Mouse (Mus musculus) heart, embryonic 13.5 days (tissue): ENCODE results near the gene Prpf38b. TPM values are rescaled to one million over a fixed set of nuclear protein-coding genes. Genes with fewer than 3 reads are reported as not detected.
A peak's percentile ranks its signal among the peaks of the same experiment; 100 is the strongest.
"Not testable (repeated sequence)": the region's sequence is repeated elsewhere in the genome, so short reads cannot be mapped to it uniquely, and the experiment has no call there.

ENCODE experiments used
- ATAC-seq: fragments of 200-750 bp; cut with Nextera tagmentation; 2 replicates; pipeline ENCODE4 v1.8.0; 2017; ENCODE audit warnings: moderate TSS enrichment; ENCODE audit not compliant: insufficient number of reproducible peaks, low FRiP score, low TSS enrichment; ENCODE audit errors: extremely low read depth
- H3K27ac ChIP-seq: fragments of 300-500 bp; sonication (generic); replicated peaks from 2 replicates; pipeline ENCODE4 v1.5.1; 2015; ENCODE audit warnings: moderate library complexity, mild to moderate bottlenecking, inconsistent platforms
- H3K27me3 ChIP-seq: fragments of 300-500 bp; sonication (generic); replicated peaks from 2 replicates; pipeline ENCODE4 v1.6.1; 2015; ENCODE audit warnings: mild to moderate bottlenecking, inconsistent platforms
- H3K36me3 ChIP-seq: fragments of 300-500 bp; sonication (generic); 2 replicates; pipeline ENCODE4 v1.6.1; 2015; ENCODE audit warnings: mild to moderate bottlenecking, inconsistent platforms
- H3K4me1 ChIP-seq: fragments of 300-500 bp; sonication (generic); 2 replicates; pipeline ENCODE4 v1.6.1; 2015; ENCODE audit warnings: inconsistent platforms
- H3K4me2 ChIP-seq: fragments of 300-500 bp; sonication (generic); 2 replicates; pipeline ENCODE4 v1.6.1; 2015; ENCODE audit warnings: inconsistent platforms, mild to moderate bottlenecking, moderate library complexity
- H3K4me3 ChIP-seq: fragments of 300-500 bp; sonication (generic); 2 replicates; pipeline ENCODE4 v1.5.1; 2015; ENCODE audit warnings: moderate library complexity, mild to moderate bottlenecking, inconsistent platforms
- H3K9ac ChIP-seq: fragments of 300-500 bp; sonication (generic); 2 replicates; pipeline ENCODE4 v1.6.1; 2015; ENCODE audit warnings: inconsistent platforms, mild to moderate bottlenecking, moderate library complexity
- H3K9me3 ChIP-seq: fragments of 300-500 bp; sonication (generic); 2 replicates; pipeline ENCODE4 v1.6.1; 2016; ENCODE audit warnings: inconsistent platforms
- WGBS: fragments of 180-500 bp; shearing (Covaris S2); methylation state at CpG from one replicate; pipeline ENCODE4 v1.1.7; 2015; ENCODE audit warnings: mixed read lengths; 5-methylcytosine and 5-hydroxymethylcytosine counted together
- polyA plus RNA-seq: library from polyadenylated mRNA; unstranded; fragments of >200 nt; fragmentation: Nextera tagmentation; extraction: Ambion mirVana; gene quantifications from 2 replicates; pipeline ENCODE4 v1.2.1, GENCODE M21; 2015

Prpf38b gene
- polyA plus RNA-seq, 1 experiment from 2014 or later, result 49.0 TPM

DNA sequence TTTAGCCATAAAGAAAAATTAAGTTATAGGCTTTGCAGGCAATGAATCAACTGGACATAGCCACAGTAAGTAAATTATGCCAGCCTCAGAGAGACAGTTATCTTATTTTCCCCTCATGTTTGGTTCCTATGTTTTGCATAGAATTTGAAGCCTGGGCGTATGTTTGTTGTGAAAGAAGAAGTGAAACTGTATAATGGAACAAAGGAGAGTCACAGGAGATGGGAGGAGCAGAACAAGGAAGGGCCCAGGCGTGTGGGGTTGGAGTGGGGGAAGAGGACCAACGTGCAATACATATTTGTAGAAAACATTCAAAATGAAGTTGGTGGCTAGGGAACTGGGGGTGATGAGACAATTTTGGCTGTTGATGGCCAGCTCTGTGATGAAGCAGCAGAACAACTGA lies 11.4 kb downstream of the Prpf38b start:
- Histone ChIP-seq H3K4me3 (no peak overlapping the region), H3K9ac (no peak overlapping the region), H3K4me2 (no peak overlapping the region), H3K27me3 (no peaks in the 10 kb centered on the region), H3K4me1 (no peaks in the 10 kb centered on the region), H3K9me3 (no peaks in the 10 kb centered on the region), H3K27ac (no peak overlapping the region), H3K36me3 (peaks cover 53% of the 10 kb centered on the region)
- no peak for ATAC-seq
- WGBS, result 85% methylated on average over 3 of the region's 3 CpGs

- H3K9me3 ChIP-seq, result no peaks in the 10 kb centered on the region
- H3K36me3 ChIP-seq, result peaks cover 38% of the 10 kb centered on the region
- no peak overlapping the region for H3K4me3 ChIP-seq
- no peak overlapping the region for H3K27ac ChIP-seq
- WGBS, result 94% methylated on average over 4 of the region's 4 CpGs
- no peaks in the 10 kb centered on the region for H3K4me1 ChIP-seq
- H3K4me2 ChIP-seq, result no peak overlapping the region
- no peaks in the 10 kb centered on the region for H3K27me3 ChIP-seq
- H3K9ac ChIP-seq, result no peak overlapping the region
- ATAC-seq, result no peak
Measured at GRCm38 (mm10) chr3:108898640-108899039, 12.9 kb downstream of the Prpf38b start.

DNA sequence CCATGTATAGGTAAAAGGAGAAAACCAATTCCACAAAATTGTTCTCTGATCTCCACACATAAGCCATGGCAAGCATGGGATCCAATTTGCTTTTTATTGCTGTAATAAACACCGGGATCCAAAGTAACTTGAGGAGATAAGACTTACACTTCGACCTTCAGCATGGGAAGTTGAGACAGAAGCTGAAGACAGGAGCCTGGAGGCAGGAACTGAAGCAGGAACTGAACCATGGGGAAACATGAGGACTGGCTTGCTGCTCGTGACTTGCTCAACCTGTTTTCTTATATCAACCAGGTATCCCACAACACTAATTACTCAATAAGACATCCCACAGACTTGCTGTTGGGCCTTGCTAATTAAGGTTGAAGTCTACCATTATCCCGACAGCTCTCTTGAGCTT lies 18.6 kb downstream of the Prpf38b start:
- no peak overlapping the region for H3K4me2 ChIP-seq
- no peak overlapping the region for H3K27ac ChIP-seq
- H3K9me3 ChIP-seq, result no peaks in the 10 kb centered on the region
- H3K27me3 ChIP-seq, result no peaks in the 10 kb centered on the region
- no peaks in the 10 kb centered on the region for H3K4me1 ChIP-seq
- WGBS, result 59% methylated on average over 4 of the region's 4 CpGs
- no peaks in the 10 kb centered on the region for H3K36me3 ChIP-seq
- no peak for ATAC-seq
- H3K4me3 ChIP-seq, result no peak overlapping the region
- no peak overlapping the region for H3K9ac ChIP-seq

- Histone ChIP-seq H3K4me1 (peaks cover 2% of the 10 kb centered on the region), H3K36me3 (no peaks in the 10 kb centered on the region), H3K27ac (no peak overlapping the region), H3K4me3 (no peak overlapping the region), H3K27me3 (no peaks in the 10 kb centered on the region), H3K9ac (no peak overlapping the region), H3K4me2 (no peak overlapping the region), H3K9me3 (no peaks in the 10 kb centered on the region)
- ATAC-seq, result no peak
- 69% methylated on average over 1 of the region's 1 CpGs for WGBS
Measured at GRCm38 (mm10) chr3:108892080-108892479, 19.4 kb downstream of the Prpf38b start.

DNA sequence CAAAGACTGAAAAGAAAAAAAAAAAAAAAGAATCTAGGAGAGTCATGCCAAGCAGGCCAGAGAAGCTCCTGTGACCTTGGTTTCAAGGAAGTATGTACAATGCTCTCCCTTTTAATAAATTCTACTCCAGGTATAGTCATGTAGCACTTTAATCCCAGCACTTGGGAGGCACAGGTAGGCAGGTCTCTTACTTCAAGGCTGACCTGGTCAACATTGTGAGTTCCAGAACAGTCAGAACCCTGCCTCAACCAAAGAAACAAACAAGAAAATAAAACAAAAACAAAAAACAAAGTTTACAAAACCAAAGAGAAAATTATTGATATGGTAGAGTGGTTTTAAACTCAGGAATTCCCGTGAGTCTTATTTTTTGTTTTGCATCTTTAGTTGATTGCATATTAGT lies 21.6 kb downstream of the Prpf38b start, which contains the start of gene Fndc7:
Gene Fndc7 (minus strand): TSS at position 101 of the 400 bp plus-strand sequence.
- H3K27ac ChIP-seq, result no peak within 1 kb of the TSS
- no peak for ATAC-seq
- WGBS, result 95% methylated on average over 1 of the region's 1 CpGs

DNA sequence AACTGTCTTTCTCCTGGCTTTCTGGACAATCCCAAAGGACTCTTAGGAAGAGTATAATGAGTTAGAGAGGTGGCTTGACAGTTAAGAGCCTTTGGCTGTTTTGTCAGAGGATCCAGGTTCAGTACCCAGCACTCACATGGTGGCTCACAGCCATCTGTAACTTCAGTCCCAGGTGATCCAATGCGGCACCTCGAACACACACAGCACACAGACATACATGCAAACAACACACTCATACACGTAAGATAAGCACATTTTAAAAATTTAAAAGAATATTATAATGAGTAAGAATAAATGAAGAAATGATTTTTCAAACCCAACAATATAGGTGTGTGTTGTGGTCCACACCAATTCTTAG lies 23.9 kb downstream of the Prpf38b start:
- H3K9ac ChIP-seq, result no peak overlapping the region
- H3K27ac ChIP-seq, result no peak overlapping the region
- H3K9me3 ChIP-seq, result no peaks in the 10 kb centered on the region
- ATAC-seq, result no peak
- H3K4me1 ChIP-seq, result peaks cover 36% of the 10 kb centered on the region
- H3K4me3 ChIP-seq, result no peak overlapping the region
- no peaks in the 10 kb centered on the region for H3K27me3 ChIP-seq
- WGBS, result 85% methylated on average over 3 of the region's 3 CpGs
- H3K4me2 ChIP-seq, result no peak overlapping the region
- no peaks in the 10 kb centered on the region for H3K36me3 ChIP-seq

More for the DNA sequence above, 21.6 kb downstream of the Prpf38b start, which contains the start of gene Fndc7:
- Histone ChIP-seq H3K9ac (no peak within 1 kb of the TSS), H3K4me2 (no peak within 1 kb of the TSS), H3K36me3 (no peaks in the 10 kb centered on the region), H3K27me3 (no peaks in the 10 kb centered on the region), H3K4me3 (no peak within 1 kb of the TSS), H3K9me3 (no peaks in the 10 kb centered on the region), H3K4me1 (peaks cover 24% of the 10 kb centered on the region)

GRCm38 (mm10) chr3:108886934-108887617 lies 24.5 kb downstream of the Prpf38b start:
- Histone ChIP-seq H3K36me3 (no peaks in the 10 kb centered on the region), H3K4me1 (peaks cover 38% of the 10 kb centered on the region), H3K27me3 (no peaks in the 10 kb centered on the region), H3K9ac (no peak overlapping the region), H3K4me3 (no peak overlapping the region), H3K9me3 (no peaks in the 10 kb centered on the region), H3K27ac (peak overlapping the region; percentile 77), H3K4me2 (no peak overlapping the region)
- 65% methylated on average over 12 of the region's 12 CpGs for WGBS
- no peak for ATAC-seq

DNA sequence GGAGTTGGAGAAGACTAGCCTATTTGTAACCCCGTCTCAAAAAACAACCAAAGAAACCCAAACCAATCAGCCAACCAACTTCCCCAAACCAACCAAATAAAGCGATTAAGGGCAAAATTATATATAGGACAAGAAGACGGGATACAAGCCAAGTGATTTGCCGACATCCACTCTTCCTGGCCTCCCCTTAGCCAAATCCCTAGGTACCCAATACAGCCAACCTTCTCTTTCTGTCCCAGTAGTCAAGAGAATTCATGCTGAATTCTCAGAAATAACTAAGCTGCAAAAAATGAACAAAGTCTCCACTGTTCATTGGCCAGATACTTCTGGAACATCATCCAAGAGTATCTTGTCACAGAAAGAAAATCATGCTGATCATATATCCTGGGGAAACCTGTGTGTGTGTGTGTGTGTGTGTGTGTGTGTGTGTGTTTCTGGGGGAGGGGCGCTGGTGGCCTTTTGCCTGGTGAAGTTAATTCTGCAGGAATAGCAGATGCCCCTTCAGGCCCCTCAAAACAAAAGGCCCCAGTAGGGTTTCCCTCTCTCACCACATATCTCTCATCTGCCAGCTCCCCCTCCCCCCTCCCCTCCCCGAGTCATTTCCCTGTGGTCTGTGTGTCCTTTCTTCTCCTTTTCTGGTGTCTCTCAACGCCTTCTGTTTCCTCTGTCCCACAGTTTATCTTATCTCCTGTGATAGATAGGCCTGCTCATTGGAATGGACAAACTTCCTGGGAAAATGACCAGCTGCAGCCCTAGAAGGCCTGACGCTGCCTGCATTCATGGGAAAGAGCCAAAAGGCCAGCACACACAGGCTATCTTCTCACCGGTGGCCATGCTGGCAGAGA lies 25.6 kb downstream of the Prpf38b start:
- Histone ChIP-seq H3K9ac (peak overlapping the region; percentile 30; the same call in 1 of the 2 replicates), H3K4me1 (peaks cover 49% of the 10 kb centered on the region), H3K27me3 (no peaks in the 10 kb centered on the region), H3K36me3 (no peaks in the 10 kb centered on the region), H3K9me3 (no peaks in the 10 kb centered on the region), H3K4me2 (peak overlapping the region; percentile 31), H3K27ac (peak overlapping the region; percentile 77), H3K4me3 (no peak overlapping the region)
- peak; percentile 68 for ATAC-seq
- 28% methylated on average over 9 of the region's 9 CpGs for WGBS

GRCm38 (mm10) chr3:108884706-108885289 lies 26.7 kb downstream of the Prpf38b start:
- Histone ChIP-seq H3K9me3 (no peaks in the 10 kb centered on the region), H3K9ac (no peak overlapping the region), H3K4me1 (peaks cover 60% of the 10 kb centered on the region), H3K27ac (peak overlapping the region; percentile 77), H3K27me3 (no peaks in the 10 kb centered on the region), H3K4me3 (no peak overlapping the region), H3K4me2 (no peak overlapping the region), H3K36me3 (no peaks in the 10 kb centered on the region)
- ATAC-seq, result no peak
- WGBS, result 61% methylated on average over 8 of the region's 8 CpGs

DNA sequence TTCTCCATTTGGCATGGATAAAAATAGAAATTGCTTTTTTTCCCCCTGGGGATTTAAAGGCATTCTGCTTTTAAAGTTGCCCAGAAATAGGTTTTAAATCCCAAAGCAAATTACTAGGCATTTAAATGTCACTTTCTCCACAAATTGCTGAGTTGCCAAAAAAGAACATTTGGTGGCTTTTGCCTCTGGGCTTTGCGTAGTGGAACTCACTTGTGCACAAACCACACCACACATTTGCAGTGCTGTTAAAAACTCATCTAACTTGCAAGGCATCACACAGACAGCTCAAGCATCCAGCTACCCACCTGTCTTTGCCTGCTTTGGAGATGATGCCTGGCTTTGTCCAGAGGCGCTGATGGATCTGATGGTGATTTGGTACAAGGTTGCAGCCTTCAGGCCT lies 28.5 kb downstream of the Prpf38b start:
- no peak overlapping the region for H3K9ac ChIP-seq
- H3K4me1 ChIP-seq, result peaks cover 73% of the 10 kb centered on the region
- no peak overlapping the region for H3K27ac ChIP-seq
- WGBS, result 82% methylated on average over 2 of the region's 2 CpGs
- H3K36me3 ChIP-seq, result no peaks in the 10 kb centered on the region
- H3K27me3 ChIP-seq, result no peaks in the 10 kb centered on the region
- no peaks in the 10 kb centered on the region for H3K9me3 ChIP-seq
- ATAC-seq, result no peak
- no peak overlapping the region for H3K4me3 ChIP-seq
- no peak overlapping the region for H3K4me2 ChIP-seq

- H3K9me3 ChIP-seq, H3K4me3 ChIP-seq, H3K9ac ChIP-seq, ATAC-seq, H3K4me2 ChIP-seq, H3K27me3 ChIP-seq, H3K36me3 ChIP-seq: not testable (repeated sequence)
- Histone ChIP-seq H3K27ac (peak overlapping the region; percentile 83), H3K4me1 (peaks cover 69% of the 10 kb centered on the region)
- WGBS, result 32% methylated on average over 4 of the region's 4 CpGs
Measured at GRCm38 (mm10) chr3:108881873-108882272, 29.7 kb downstream of the Prpf38b start.
